Mouse (Mus musculus): ENCODE data around the gene A930033H14Rik. TPM values are rescaled to one million over a fixed set of nuclear protein-coding genes. Genes with fewer than 3 reads are reported as not detected.

Gene A930033H14Rik
- polyA plus RNA-seq, 1 experiment from 2014 or later, result 0.81 TPM

- H3K27me3 ChIP-seq (ENCODE audit: insufficient read depth, poor library complexity, severe bottlenecking), result no peaks in the 10 kb centered on the region
- WGBS, result 94% methylated on average over 4 of the region's 4 CpGs
- H3K4me1 ChIP-seq (replicated peaks), result 0 out of 2 replicates have a peak, but pooled peaks cover 5% of the 10 kb centered on the region
- peaks cover 19% of the 10 kb centered on the region for H3K36me3 ChIP-seq
- no peak overlapping the region for H3K4me3 ChIP-seq
- H3K9me3 ChIP-seq, result no peaks in the 10 kb centered on the region
- H3K27ac ChIP-seq, result no peak overlapping the region
- DNase-seq (ENCODE audit: low spot score), result no peak
These were observed 10.3 kb upstream of the A930033H14Rik start for GRCm38 (mm10) chr10:69223232-69223631.

GRCm38 (mm10) chr10:69221955-69222354 is 9.1 kb upstream of the A930033H14Rik start:
- DNase-seq (ENCODE audit: low spot score), result no peak
- WGBS, result 84% methylated on average over 3 of the region's 3 CpGs
- Histone ChIP-seq H3K36me3 (peaks cover 30% of the 10 kb centered on the region), H3K4me3 (no peak overlapping the region), H3K27ac (no peak overlapping the region), H3K4me1 (replicated peaks) (0 out of 2 replicates have a peak, but pooled peaks cover 5% of the 10 kb centered on the region), H3K27me3 (ENCODE audit: insufficient read depth, poor library complexity, severe bottlenecking) (no peaks in the 10 kb centered on the region), H3K9me3 (no peaks in the 10 kb centered on the region)

- Histone ChIP-seq H3K27ac (no peak overlapping the region), H3K4me1 (replicated peaks) (0 out of 2 replicates have a peak, but pooled peaks cover 5% of the 10 kb centered on the region), H3K27me3 (ENCODE audit: insufficient read depth, poor library complexity, severe bottlenecking) (no peaks in the 10 kb centered on the region), H3K4me3 (no peak overlapping the region), H3K36me3 (peaks cover 38% of the 10 kb centered on the region), H3K9me3 (no peaks in the 10 kb centered on the region; the same call in 1 of the 2 replicates)
- DNase-seq (ENCODE audit: low spot score), result no peak
- whole genome bisulfite sequencing, result 94% methylated on average over 9 of the region's 9 CpGs
These were observed 8.2 kb upstream of the A930033H14Rik start for GRCm38 (mm10) chr10:69221148-69221547.

GRCm38 (mm10) chr10:69220296-69220695 is 7.4 kb upstream of the A930033H14Rik start:
- DNase-seq (ENCODE audit: low spot score), result no peak

GRCm38 (mm10) chr10:69219289-69219626 is 6.4 kb upstream of the A930033H14Rik start:
- Histone ChIP-seq H3K4me1 (replicated peaks) (0 out of 2 replicates have a peak, but pooled peaks cover 2% of the 10 kb centered on the region), H3K27me3 (ENCODE audit: insufficient read depth, poor library complexity, severe bottlenecking) (no peaks in the 10 kb centered on the region), H3K4me3 (no peak overlapping the region), H3K9me3 (no peaks in the 10 kb centered on the region; the same call in 1 of the 2 replicates), H3K27ac (no peak overlapping the region), H3K36me3 (peaks cover 41% of the 10 kb centered on the region)
- 93% methylated on average over 2 of the region's 2 CpGs for WGBS
- DNase-seq (ENCODE audit: low spot score), result no peak

More at GRCm38 (mm10) chr10:69220296-69220695, 7.4 kb upstream of the A930033H14Rik start:
- Histone ChIP-seq H3K4me3 (no peak overlapping the region), H3K27ac (no peak overlapping the region), H3K9me3 (no peaks in the 10 kb centered on the region; the same call in 1 of the 2 replicates), H3K27me3 (ENCODE audit: insufficient read depth, poor library complexity, severe bottlenecking) (no peaks in the 10 kb centered on the region), H3K36me3 (peaks cover 46% of the 10 kb centered on the region), H3K4me1 (replicated peaks) (0 out of 2 replicates have a peak, but pooled peaks cover 5% of the 10 kb centered on the region)
- 91% methylated on average over 6 of the region's 6 CpGs for WGBS

GRCm38 (mm10) chr10:69218458-69219288 is 5.8 kb upstream of the A930033H14Rik start:
- Histone ChIP-seq H3K27me3 (ENCODE audit: insufficient read depth, poor library complexity, severe bottlenecking) (no peaks in the 10 kb centered on the region), H3K4me1 (replicated peaks) (peaks cover 6% of the 10 kb centered on the region), H3K27ac (no peak overlapping the region), H3K4me3 (no peak overlapping the region), H3K36me3 (peaks cover 41% of the 10 kb centered on the region), H3K9me3 (no peaks in the 10 kb centered on the region; the same call in 1 of the 2 replicates)
- WGBS, result 91% methylated on average over 14 of the region's 14 CpGs
- DNase-seq (ENCODE audit: low spot score), result no peak

GRCm38 (mm10) chr10:69217127-69217690 is 4.3 kb upstream of the A930033H14Rik start:
- 94% methylated on average over 4 of the region's 4 CpGs for WGBS
- no peak for DNase-seq (ENCODE audit: low spot score)
- no peak overlapping the region for H3K4me3 ChIP-seq
- H3K9me3 ChIP-seq, result no peaks in the 10 kb centered on the region; the same call in 1 of the 2 replicates
- H3K36me3 ChIP-seq, result peaks cover 41% of the 10 kb centered on the region
- H3K27me3 ChIP-seq (ENCODE audit: insufficient read depth, poor library complexity, severe bottlenecking), result no peaks in the 10 kb centered on the region
- no peak overlapping the region for H3K27ac ChIP-seq
- peaks cover 14% of the 10 kb centered on the region for H3K4me1 ChIP-seq (replicated peaks)

GRCm38 (mm10) chr10:69213986-69214385 is 1.1 kb upstream of the A930033H14Rik start:
- Histone ChIP-seq H3K27me3 (ENCODE audit: insufficient read depth, poor library complexity, severe bottlenecking) (no peaks in the 10 kb centered on the region), H3K27ac (peak overlapping the region; percentile 99), H3K4me3 (peak overlapping the region; percentile 88), H3K36me3 (peaks cover 35% of the 10 kb centered on the region), H3K4me1 (replicated peaks) (peaks cover 28% of the 10 kb centered on the region), H3K9me3 (no peaks in the 10 kb centered on the region; the same call in 1 of the 2 replicates)
- WGBS, result 41% methylated on average over 5 of the region's 5 CpGs
- no peak for DNase-seq (ENCODE audit: low spot score)

- no peaks in the 10 kb centered on the region for H3K27me3 ChIP-seq (ENCODE audit: insufficient read depth, poor library complexity, severe bottlenecking)
- peak; percentile 63 for DNase-seq (ENCODE audit: low spot score)
- peak overlapping the region; percentile 88 for H3K4me3 ChIP-seq
- H3K4me1 ChIP-seq (replicated peaks), result peaks cover 28% of the 10 kb centered on the region
- peaks cover 30% of the 10 kb centered on the region for H3K36me3 ChIP-seq
- no peaks in the 10 kb centered on the region; the same call in 1 of the 2 replicates for H3K9me3 ChIP-seq
- under 1% methylated on average over 21 of the region's 21 CpGs for WGBS
- peak overlapping the region; percentile 99 for H3K27ac ChIP-seq
These were observed 566 bp upstream of the A930033H14Rik start for GRCm38 (mm10) chr10:69213451-69213877.

GRCm38 (mm10) chr10:69211976-69212375 is 922 bp downstream of the A930033H14Rik start:
- Histone ChIP-seq H3K9me3 (no peaks in the 10 kb centered on the region; the same call in 1 of the 2 replicates), H3K27me3 (ENCODE audit: insufficient read depth, poor library complexity, severe bottlenecking) (no peaks in the 10 kb centered on the region), H3K27ac (peak overlapping the region; percentile 99), H3K36me3 (peaks cover 16% of the 10 kb centered on the region), H3K4me3 (peak overlapping the region; percentile 88), H3K4me1 (replicated peaks) (peaks cover 28% of the 10 kb centered on the region)
- WGBS, result 4% methylated on average over 14 of the region's 14 CpGs
- DNase-seq (ENCODE audit: low spot score), result peak; percentile 57

GRCm38 (mm10) chr10:69211560-69211959 is 1.3 kb downstream of the A930033H14Rik start:
- Histone ChIP-seq H3K9me3 (no peaks in the 10 kb centered on the region; the same call in 1 of the 2 replicates), H3K36me3 (peaks cover 12% of the 10 kb centered on the region), H3K4me3 (peak overlapping the region; percentile 88), H3K27me3 (ENCODE audit: insufficient read depth, poor library complexity, severe bottlenecking) (no peaks in the 10 kb centered on the region), H3K4me1 (replicated peaks) (peaks cover 28% of the 10 kb centered on the region), H3K27ac (peak overlapping the region; percentile 99)
- 61% methylated on average over 8 of the region's 8 CpGs for WGBS
- DNase-seq (ENCODE audit: low spot score), result no peak

- 76% methylated on average over 5 of the region's 5 CpGs for WGBS
- Histone ChIP-seq H3K4me3 (no peak overlapping the region), H3K4me1 (replicated peaks) (peaks cover 28% of the 10 kb centered on the region), H3K27me3 (ENCODE audit: insufficient read depth, poor library complexity, severe bottlenecking) (no peaks in the 10 kb centered on the region), H3K27ac (no peak overlapping the region), H3K9me3 (no peaks in the 10 kb centered on the region), H3K36me3 (peaks cover 3% of the 10 kb centered on the region; the same call in 1 of the 2 replicates)
- DNase-seq (ENCODE audit: low spot score), result no peak
These were observed 2.2 kb downstream of the A930033H14Rik start for GRCm38 (mm10) chr10:69210659-69211058.

- no peak overlapping the region for H3K27ac ChIP-seq
- no peaks in the 10 kb centered on the region for H3K27me3 ChIP-seq (ENCODE audit: insufficient read depth, poor library complexity, severe bottlenecking)
- no peaks in the 10 kb centered on the region for H3K36me3 ChIP-seq
- WGBS, result 93% methylated on average over 10 of the region's 10 CpGs
- no peak for DNase-seq (ENCODE audit: low spot score)
- H3K9me3 ChIP-seq, result no peaks in the 10 kb centered on the region
- no peak overlapping the region for H3K4me3 ChIP-seq
- peaks cover 34% of the 10 kb centered on the region for H3K4me1 ChIP-seq (replicated peaks)
These were observed 2.9 kb downstream of the A930033H14Rik start for GRCm38 (mm10) chr10:69210006-69210405.
